Mouse (Mus musculus) testis, adult 2 months (tissue): Measurements from ENCODE around the gene Prr19.

Source experiments
- CTCF ChIP-seq: fragments of 200-500 bp; IDR thresholded peaks from 2 replicates; pipeline ENCODE4 v1.5.1; 2012; ENCODE audit warnings: low read depth, mild to moderate bottlenecking, inconsistent platforms, low read length, moderate library complexity; ENCODE audit not compliant: control insufficient read depth, insufficient read depth, insufficient replicate concordance
- POLR2A ChIP-seq: fragments of 200-500 bp; IDR thresholded peaks from 2 replicates; pipeline ENCODE4 v1.6.1; 2012; ENCODE audit warnings: low read depth, mild to moderate bottlenecking, inconsistent platforms, low read length, moderate library complexity; ENCODE audit not compliant: control insufficient read depth

DNA sequence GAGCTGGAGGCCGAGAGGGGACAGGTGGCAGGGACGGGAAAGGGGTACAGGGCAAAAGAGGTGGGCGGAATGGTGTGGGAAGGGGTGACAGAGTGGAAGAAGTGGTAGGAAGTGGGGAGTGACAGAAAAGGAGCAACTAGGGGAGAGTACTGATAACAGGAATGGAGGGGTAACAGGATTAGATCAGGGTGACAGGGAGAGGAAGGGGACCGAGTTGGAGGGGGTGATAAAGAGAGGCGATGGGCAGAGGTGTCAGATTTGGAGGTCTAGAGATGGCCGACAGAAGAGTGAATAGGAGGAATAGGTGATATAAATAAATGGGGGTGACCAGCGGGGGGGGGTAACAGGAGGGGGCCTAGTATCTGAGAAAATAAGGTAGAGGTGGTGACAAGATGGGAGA is 32.6 kb upstream of the Prr19 start:
- TF ChIP-seq POLR2A, result no peak
- TF ChIP-seq CTCF, result no peak
